Mouse (Mus musculus) olfactory bulb, adult 2 months (tissue): Measurements from ENCODE around the gene Rps6kl1.
"Not testable (repeated sequence)": the region's sequence is repeated elsewhere in the genome, so short reads cannot be mapped to it uniquely, and the experiment has no call there.

Source experiments
- CTCF ChIP-seq: fragments of 200-500 bp; IDR thresholded peaks from 2 replicates; pipeline ENCODE4 v1.5.1; 2012; ENCODE audit warnings: low read depth, mild to moderate bottlenecking, low read length, moderate library complexity; ENCODE audit not compliant: insufficient read depth
- POLR2A ChIP-seq: fragments of 200-500 bp; IDR thresholded peaks from 2 replicates; pipeline ENCODE4 v1.6.1; 2012; ENCODE audit warnings: mild to moderate bottlenecking, low read depth, low read length, moderate library complexity; ENCODE audit not compliant: insufficient read depth

DNA sequence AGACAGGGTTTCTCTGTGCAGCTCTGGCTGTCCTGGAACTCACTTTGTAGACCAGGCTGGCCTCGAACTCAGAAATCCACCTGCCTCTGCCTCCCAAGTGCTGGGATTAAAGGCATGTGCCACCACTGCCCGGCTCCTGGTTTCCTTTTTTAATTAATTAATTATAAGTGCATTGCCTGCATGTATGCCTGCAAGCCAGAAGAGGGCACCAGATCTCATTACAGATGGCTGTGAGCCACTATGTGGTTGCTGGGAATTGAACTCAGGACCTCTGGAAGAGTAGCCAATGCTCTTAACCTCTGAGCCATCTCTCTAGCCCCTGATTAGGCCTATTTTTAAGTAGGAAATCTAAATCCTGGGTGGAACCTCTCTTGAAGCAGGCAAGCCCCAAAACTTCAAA lies 6.8 kb downstream of the Rps6kl1 start:
- not testable (repeated sequence) for TF ChIP-seq CTCF, POLR2A
